ENCODE assay signal across 8 mouse cellular contexts in the genomic region with DNA sequence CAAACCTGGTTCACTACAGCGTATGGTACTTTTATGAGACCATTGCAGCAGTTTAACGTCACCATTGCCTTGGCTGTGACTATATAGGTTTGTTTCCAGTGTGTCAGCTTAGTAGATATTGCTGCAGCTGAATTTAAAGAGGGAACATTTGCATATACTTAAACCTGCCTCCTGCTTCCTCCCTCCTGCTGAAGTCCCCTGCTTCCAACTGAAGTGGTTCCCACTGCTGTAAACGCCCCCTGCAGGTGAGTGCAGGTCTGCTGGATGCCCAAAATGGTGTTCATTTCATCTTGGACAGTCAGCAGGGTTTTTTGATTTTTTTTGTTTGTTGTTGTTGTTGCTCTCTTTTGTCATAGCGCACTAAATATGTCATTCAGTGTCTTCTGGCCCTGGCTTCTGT.
DNase-seq lines count a peak whose midpoint lies in the region; TF ChIP-seq lines count a peak whose summit lies in the region.

No protein-coding gene starts in this region.

- H3K27me3 ChIP-seq in kidney, adult 2 months (replicated peaks; ENCODE audit: control insufficient read depth, insufficient read depth, low read length), result no peaks in the 10 kb centered on the region

- no peak overlapping the region for H3K4me3 ChIP-seq in kidney, adult 2 months (ENCODE audit: insufficient read depth, low read depth, low read length)

- no peaks in the 10 kb centered on the region for H3K4me1 ChIP-seq in kidney, adult 2 months (ENCODE audit: control insufficient read depth, insufficient read depth, low read length)

- TF ChIP-seq CTCF in kidney, adult 2 months (conservative IDR thresholded peaks at IDR 0.05; ENCODE audit: insufficient read depth, insufficient read length, low read depth, low read length), result peak; percentile 43

- H3K27ac ChIP-seq in kidney, adult 2 months (ENCODE audit: insufficient read depth, low read depth, low read length), result no peak overlapping the region

- no peak for TF ChIP-seq POLR2A in kidney, adult 2 months (IDR thresholded peaks at IDR 0.05; ENCODE audit: low read depth, low read length)

- WGBS in kidney, adult 2 months, result 69% methylated on average over 4 of the region's 4 CpGs

- no peaks in the 10 kb centered on the region for H3K36me3 ChIP-seq in kidney, adult 2 months (ENCODE audit: control insufficient read depth, insufficient read depth, low read length)

- DNase-seq in kidney, adult 2 months, result no peak
- no peak for DNase-seq in kidney, adult 9 months
- DNase-seq in 416B (ENCODE audit: low read depth) (peak; percentile 35), ES-CJ7 (ENCODE audit: low read depth, low spot score) (peak; percentile 52)
- peak; percentile 26 to 35 for DNase-seq in cerebellum, postnatal 36 days
- peak; percentile 34 to 45 for DNase-seq in right cerebral cortex, postnatal 10 days (ENCODE audit: low spot score in 2 of 2)
- DNase-seq in yolk sac, embryonic 10.5 days (ENCODE audit: low spot score), result no peak
- DNase-seq in T-cell, adult 2 months (ENCODE audit: low spot score), result no peak

Comparison
In these comparisons a context has a peak if more than half of its experiments do, and no peak if none do; other contexts are left out.
1. DNase-seq: peak in 416B (single experiment), ES-CJ7 (single experiment), cerebellum, postnatal 36 days (2 of 2) and right cerebral cortex, postnatal 10 days (2 of 2); none in kidney, adult 2 months (single experiment), kidney, adult 9 months (single experiment), yolk sac, embryonic 10.5 days (single experiment) and T-cell, adult 2 months (single experiment).